Mouse (Mus musculus): ENCODE results near the gene Lrrc8b. TPM values are rescaled to one million over a fixed set of nuclear protein-coding genes. Genes with fewer than 3 reads are reported as not detected.

The Lrrc8b gene
- polyA plus RNA-seq, 1 experiment: 14.0 TPM

- H3K4me1 ChIP-seq (ENCODE audit: control insufficient read depth, insufficient read depth, low read length): no peaks in the 10 kb centered on the region
- H3K4me3 ChIP-seq (ENCODE audit: low read depth, low read length): peak overlapping the region; percentile 72
- no peaks in the 10 kb centered on the region for H3K27me3 ChIP-seq (ENCODE audit: control insufficient read depth, insufficient read depth, low read length, poor library complexity, severe bottlenecking)
- peak overlapping the region; percentile 67 for H3K9ac ChIP-seq (ENCODE audit: low read depth, poor library complexity, severe bottlenecking)
- H3K9me3 ChIP-seq (replicated peaks; ENCODE audit: control insufficient read depth, insufficient read depth, low read length, poor library complexity, severe bottlenecking): no peaks in the 10 kb centered on the region
- H3K27ac ChIP-seq (ENCODE audit: insufficient read depth, low read length): no peak overlapping the region
- TF ChIP-seq EP300 (IDR thresholded peaks at IDR 0.05; ENCODE audit: insufficient read depth, low read depth, low read length): no peak
- no peak for TF ChIP-seq CTCF (IDR thresholded peaks at IDR 0.05; ENCODE audit: low read depth, low read length)
- no peak for TF ChIP-seq POLR2A (IDR thresholded peaks at IDR 0.05; ENCODE audit: insufficient read depth, low read length)
- no peaks in the 10 kb centered on the region for H3K36me3 ChIP-seq (ENCODE audit: control insufficient read depth, insufficient read depth, low read length, poor library complexity, severe bottlenecking)
These were observed 103.1 kb downstream of the Lrrc8b start for GRCm38 (mm10) chr5:105518626-105519095.

- peak within 1 kb of the TSS; percentile 67 for H3K9ac ChIP-seq (ENCODE audit: low read depth, poor library complexity, severe bottlenecking)
- TF ChIP-seq EP300 (IDR thresholded peaks at IDR 0.05; ENCODE audit: insufficient read depth, low read depth, low read length) (no peak), POLR2A (IDR thresholded peaks at IDR 0.05; ENCODE audit: insufficient read depth, low read length) (no peak), CTCF (IDR thresholded peaks at IDR 0.05; ENCODE audit: low read depth, low read length) (no peak)
- no peaks in the 10 kb centered on the region for H3K36me3 ChIP-seq (ENCODE audit: control insufficient read depth, insufficient read depth, low read length, poor library complexity, severe bottlenecking)
- no peaks in the 10 kb centered on the region for H3K27me3 ChIP-seq (ENCODE audit: control insufficient read depth, insufficient read depth, low read length, poor library complexity, severe bottlenecking)
- H3K4me1 ChIP-seq (ENCODE audit: control insufficient read depth, insufficient read depth, low read length): no peaks in the 10 kb centered on the region
- peak within 1 kb of the TSS; percentile 72 for H3K4me3 ChIP-seq (ENCODE audit: low read depth, low read length)
- H3K27ac ChIP-seq (ENCODE audit: insufficient read depth, low read length): no peak within 1 kb of the TSS
- no peaks in the 10 kb centered on the region for H3K9me3 ChIP-seq (replicated peaks; ENCODE audit: control insufficient read depth, insufficient read depth, low read length, poor library complexity, severe bottlenecking)
These were observed 103.8 kb downstream of the Lrrc8b start, which contains the start of gene Lrrc8c for GRCm38 (mm10) chr5:105519096-105519975. Gene Lrrc8c (plus strand): TSS chr5:105519388.

GRCm38 (mm10) chr5:105519976-105520300 is 104.4 kb downstream of the Lrrc8b start:
- H3K36me3 ChIP-seq (ENCODE audit: control insufficient read depth, insufficient read depth, low read length, poor library complexity, severe bottlenecking): no peaks in the 10 kb centered on the region
- no peak for TF ChIP-seq POLR2A (IDR thresholded peaks at IDR 0.05; ENCODE audit: insufficient read depth, low read length)
- TF ChIP-seq EP300 (IDR thresholded peaks at IDR 0.05; ENCODE audit: insufficient read depth, low read depth, low read length): no peak
- TF ChIP-seq CTCF (IDR thresholded peaks at IDR 0.05; ENCODE audit: low read depth, low read length): no peak
- H3K27ac ChIP-seq (ENCODE audit: insufficient read depth, low read length): no peak overlapping the region
- peak overlapping the region; percentile 72 for H3K4me3 ChIP-seq (ENCODE audit: low read depth, low read length)
- H3K4me1 ChIP-seq (ENCODE audit: control insufficient read depth, insufficient read depth, low read length): no peaks in the 10 kb centered on the region
- peak overlapping the region; percentile 67 for H3K9ac ChIP-seq (ENCODE audit: low read depth, poor library complexity, severe bottlenecking)
- H3K27me3 ChIP-seq (ENCODE audit: control insufficient read depth, insufficient read depth, low read length, poor library complexity, severe bottlenecking): no peaks in the 10 kb centered on the region
- no peaks in the 10 kb centered on the region for H3K9me3 ChIP-seq (replicated peaks; ENCODE audit: control insufficient read depth, insufficient read depth, low read length, poor library complexity, severe bottlenecking)

- H3K9me3 ChIP-seq (replicated peaks; ENCODE audit: control insufficient read depth, insufficient read depth, low read length, poor library complexity, severe bottlenecking): no peaks in the 10 kb centered on the region
- H3K27me3 ChIP-seq (ENCODE audit: control insufficient read depth, insufficient read depth, low read length, poor library complexity, severe bottlenecking): no peaks in the 10 kb centered on the region
- no peak overlapping the region for H3K27ac ChIP-seq (ENCODE audit: insufficient read depth, low read length)
- peak overlapping the region; percentile 67 for H3K9ac ChIP-seq (ENCODE audit: low read depth, poor library complexity, severe bottlenecking)
- H3K4me1 ChIP-seq (ENCODE audit: control insufficient read depth, insufficient read depth, low read length): no peaks in the 10 kb centered on the region
- H3K36me3 ChIP-seq (ENCODE audit: control insufficient read depth, insufficient read depth, low read length, poor library complexity, severe bottlenecking): no peaks in the 10 kb centered on the region
- no peak for TF ChIP-seq POLR2A (IDR thresholded peaks at IDR 0.05; ENCODE audit: insufficient read depth, low read length)
- H3K4me3 ChIP-seq (ENCODE audit: low read depth, low read length): no peak overlapping the region
These were observed 104.9 kb downstream of the Lrrc8b start for GRCm38 (mm10) chr5:105520442-105520965.

GRCm38 (mm10) chr5:105523452-105523851 is 107.9 kb downstream of the Lrrc8b start:
- H3K4me3 ChIP-seq (ENCODE audit: low read depth, low read length): no peak overlapping the region

GRCm38 (mm10) chr5:105525004-105525403 is 109.4 kb downstream of the Lrrc8b start:
- Histone ChIP-seq H3K9ac (ENCODE audit: low read depth, poor library complexity, severe bottlenecking) (no peak overlapping the region), H3K9me3 (replicated peaks; ENCODE audit: control insufficient read depth, insufficient read depth, low read length, poor library complexity, severe bottlenecking) (no peaks in the 10 kb centered on the region), H3K27ac (ENCODE audit: insufficient read depth, low read length) (no peak overlapping the region), H3K4me1 (ENCODE audit: control insufficient read depth, insufficient read depth, low read length) (no peaks in the 10 kb centered on the region), H3K4me3 (ENCODE audit: low read depth, low read length) (no peak overlapping the region), H3K27me3 (ENCODE audit: control insufficient read depth, insufficient read depth, low read length, poor library complexity, severe bottlenecking) (no peaks in the 10 kb centered on the region), H3K36me3 (ENCODE audit: control insufficient read depth, insufficient read depth, low read length, poor library complexity, severe bottlenecking) (no peaks in the 10 kb centered on the region)
- no peak for TF ChIP-seq POLR2A (IDR thresholded peaks at IDR 0.05; ENCODE audit: insufficient read depth, low read length)
- TF ChIP-seq CTCF (IDR thresholded peaks at IDR 0.05; ENCODE audit: low read depth, low read length): no peak
- no peak for TF ChIP-seq EP300 (IDR thresholded peaks at IDR 0.05; ENCODE audit: insufficient read depth, low read depth, low read length)

More at GRCm38 (mm10) chr5:105523452-105523851, 107.9 kb downstream of the Lrrc8b start:
- Histone ChIP-seq H3K9me3 (replicated peaks; ENCODE audit: control insufficient read depth, insufficient read depth, low read length, poor library complexity, severe bottlenecking) (no peaks in the 10 kb centered on the region), H3K36me3 (ENCODE audit: control insufficient read depth, insufficient read depth, low read length, poor library complexity, severe bottlenecking) (no peaks in the 10 kb centered on the region), H3K27me3 (ENCODE audit: control insufficient read depth, insufficient read depth, low read length, poor library complexity, severe bottlenecking) (no peaks in the 10 kb centered on the region), H3K4me1 (ENCODE audit: control insufficient read depth, insufficient read depth, low read length) (no peaks in the 10 kb centered on the region), H3K27ac (ENCODE audit: insufficient read depth, low read length) (no peak overlapping the region), H3K9ac (ENCODE audit: low read depth, poor library complexity, severe bottlenecking) (no peak overlapping the region)
- no peak for TF ChIP-seq CTCF (IDR thresholded peaks at IDR 0.05; ENCODE audit: low read depth, low read length)
- TF ChIP-seq EP300 (IDR thresholded peaks at IDR 0.05; ENCODE audit: insufficient read depth, low read depth, low read length): no peak
- TF ChIP-seq POLR2A (IDR thresholded peaks at IDR 0.05; ENCODE audit: insufficient read depth, low read length): no peak
